Mouse (Mus musculus) stomach, embryonic 16.5 days (tissue): ENCODE data around the gene Apba1. TPM values are rescaled to one million over a fixed set of nuclear protein-coding genes. Genes with fewer than 3 reads are reported as not detected.
A peak's percentile ranks its signal among the peaks of the same experiment; 100 is the strongest.

Source experiments
- ATAC-seq: fragments of 200-750 bp; cut with Nextera tagmentation; 2 replicates; pipeline ENCODE4 v1.8.0; 2017; ENCODE audit warnings: moderate number of reproducible peaks, moderate TSS enrichment; ENCODE audit not compliant: insufficient read depth, low FRiP score
- H3K27ac ChIP-seq: fragments of 300-500 bp; sonication (generic); 2 replicates; pipeline ENCODE4 v1.5.1; 2014; ENCODE audit warnings: low read length
- H3K27me3 ChIP-seq: fragments of 300-500 bp; sonication (generic); 2 replicates; pipeline ENCODE4 v1.6.1; 2014; ENCODE audit warnings: low read length, control low read depth, mixed read lengths; ENCODE audit not compliant: control insufficient read depth, insufficient read depth
- H3K36me3 ChIP-seq: fragments of 300-500 bp; sonication (generic); 2 replicates; pipeline ENCODE4 v1.6.1; 2014; ENCODE audit warnings: low read length; ENCODE audit not compliant: control insufficient read depth, insufficient read depth
- H3K4me1 ChIP-seq: fragments of 300-500 bp; sonication (generic); 2 replicates; pipeline ENCODE4 v1.6.1; 2014; ENCODE audit warnings: low read length, control low read depth, mixed read lengths; ENCODE audit not compliant: control insufficient read depth, insufficient read depth
- H3K4me2 ChIP-seq: fragments of 300-500 bp; sonication (generic); 2 replicates; pipeline ENCODE4 v1.6.1; 2014; ENCODE audit warnings: low read depth, low read length, mixed read lengths
- H3K4me3 ChIP-seq: fragments of 300-500 bp; sonication (generic); replicated peaks from 2 replicates; pipeline ENCODE4 v1.5.1; 2014; ENCODE audit warnings: mild to moderate bottlenecking, low read length
- H3K9ac ChIP-seq: fragments of 300-500 bp; sonication (generic); 2 replicates; pipeline ENCODE4 v1.6.1; 2014; ENCODE audit warnings: low read length
- H3K9me3 ChIP-seq: fragments of 300-500 bp; sonication (generic); replicated peaks from 2 replicates; pipeline ENCODE4 v1.6.1; 2016; ENCODE audit warnings: low read length, control low read depth; ENCODE audit not compliant: control insufficient read depth
- WGBS: fragments of 180-500 bp; shearing (Covaris S2); extraction: QIAGEN DNeasy Blood & Tissue Kit; methylation state at CpG from one replicate; pipeline ENCODE4 v1.1.7; 2014; 5-methylcytosine and 5-hydroxymethylcytosine counted together
- polyA plus RNA-seq: library from polyadenylated mRNA; unstranded; fragments of >200 nt; fragmentation: Nextera tagmentation; extraction: Ambion mirVana; gene quantifications from 2 replicates; pipeline ENCODE4 v1.2.1, GENCODE M21; 2015

The Apba1 gene
- polyA plus RNA-seq, 1 experiment from 2014 or later, result 0.40 TPM

DNA sequence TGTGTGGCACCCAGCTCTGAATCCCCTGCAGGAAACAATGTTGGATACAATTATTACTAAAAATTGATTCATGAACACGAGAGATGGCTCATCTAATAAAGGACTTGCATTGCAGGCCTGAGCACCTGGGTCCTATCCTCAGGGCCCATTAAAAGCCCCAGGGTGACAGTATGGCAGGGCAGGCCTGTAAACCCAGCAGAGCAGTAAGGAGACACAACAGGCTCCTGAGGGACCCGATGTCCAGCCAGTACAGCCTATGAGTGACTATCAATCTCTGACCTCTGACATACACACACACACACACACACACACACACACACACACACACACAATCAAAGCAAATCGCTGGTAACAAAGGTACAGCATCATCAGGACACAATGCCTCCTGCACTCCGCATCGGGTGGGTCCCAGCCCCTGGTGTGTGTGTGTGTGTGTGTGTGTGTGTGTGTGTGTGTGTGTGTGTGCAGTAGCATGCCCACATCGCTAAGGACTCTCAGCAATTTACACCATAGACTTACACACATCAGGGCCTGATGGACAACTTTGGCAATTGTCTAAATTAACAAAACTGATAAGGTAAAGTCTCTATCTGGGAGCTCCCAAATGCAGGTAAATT lies 202.3 kb downstream of the Apba1 start:
- Histone ChIP-seq H3K4me3 (no peak overlapping the region), H3K27ac (no peak overlapping the region), H3K9ac (no peak overlapping the region), H3K4me2 (no peak overlapping the region), H3K27me3 (no peaks in the 10 kb centered on the region), H3K36me3 (no peaks in the 10 kb centered on the region), H3K9me3 (no peaks in the 10 kb centered on the region), H3K4me1 (no peaks in the 10 kb centered on the region)
- ATAC-seq, result no peak
- WGBS, result 73% methylated on average over 6 of the region's 6 CpGs

DNA sequence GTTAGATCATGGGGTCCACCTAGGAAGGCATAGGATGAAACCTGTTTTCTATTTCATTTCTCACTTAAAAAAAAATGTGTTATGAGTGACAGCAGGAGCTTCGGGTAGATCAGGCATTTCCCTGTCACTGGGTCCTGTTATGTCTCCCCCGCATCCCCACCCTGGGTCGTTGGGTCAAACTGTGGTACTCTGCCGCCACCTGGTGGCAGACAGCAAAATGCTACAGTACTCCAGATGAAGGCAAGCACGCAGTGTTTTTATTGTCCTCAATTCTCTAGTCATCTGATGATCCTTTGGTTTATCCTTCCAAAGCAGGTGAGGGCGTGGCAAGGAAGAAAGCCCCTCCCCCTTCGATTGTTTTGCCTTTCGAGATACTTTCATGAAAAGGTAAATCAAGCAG lies 202.8 kb downstream of the Apba1 start:
- no peak overlapping the region for H3K27ac ChIP-seq
- H3K4me1 ChIP-seq, result 0 out of 2 replicates have a peak, but pooled peaks cover 2% of the 10 kb centered on the region
- no peak overlapping the region for H3K4me2 ChIP-seq
- H3K9ac ChIP-seq, result no peak overlapping the region
- no peaks in the 10 kb centered on the region for H3K27me3 ChIP-seq
- WGBS, result 1% methylated on average over 8 of the region's 8 CpGs
- no peaks in the 10 kb centered on the region for H3K36me3 ChIP-seq
- no peak overlapping the region for H3K4me3 ChIP-seq
- ATAC-seq, result 0 out of 2 replicates have a peak, but pooled peaks have one; percentile 38
- H3K9me3 ChIP-seq, result no peaks in the 10 kb centered on the region

GRCm38 (mm10) chr19:23964401-23964910 lies 205.8 kb downstream of the Apba1 start:
- WGBS, result 69% methylated on average over 10 of the region's 10 CpGs
- H3K4me3 ChIP-seq, result no peak overlapping the region
- ATAC-seq, result no peak
- no peak overlapping the region for H3K4me2 ChIP-seq
- no peaks in the 10 kb centered on the region for H3K36me3 ChIP-seq
- H3K4me1 ChIP-seq, result peaks cover 13% of the 10 kb centered on the region
- H3K27me3 ChIP-seq, result no peaks in the 10 kb centered on the region
- no peak overlapping the region for H3K27ac ChIP-seq
- H3K9me3 ChIP-seq, result no peaks in the 10 kb centered on the region
- H3K9ac ChIP-seq, result no peak overlapping the region

DNA sequence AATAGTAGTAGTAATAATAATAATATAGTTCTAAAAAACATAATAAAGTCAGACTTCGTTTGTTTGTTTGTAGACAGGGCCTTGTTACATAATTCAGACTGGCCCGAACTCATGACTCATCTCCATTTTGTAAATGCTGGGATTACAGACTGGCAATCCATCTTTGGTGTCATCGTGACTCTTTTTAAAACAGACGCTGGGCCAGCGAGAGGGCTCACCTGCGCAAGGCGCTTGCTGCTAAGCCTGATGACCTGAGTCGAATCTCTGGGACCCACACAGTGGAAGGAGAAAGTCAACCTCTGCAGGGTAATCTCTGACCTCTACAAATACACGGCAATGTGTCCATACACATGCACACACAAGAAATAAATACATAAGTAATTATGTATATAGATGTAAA lies 207.7 kb downstream of the Apba1 start:
- no peaks in the 10 kb centered on the region for H3K27me3 ChIP-seq
- 78% methylated on average over 9 of the region's 9 CpGs for WGBS
- ATAC-seq, result no peak

GRCm38 (mm10) chr19:23967156-23967555 lies 208.5 kb downstream of the Apba1 start:
- ATAC-seq, result peak; percentile 77; the same call in 1 of the 2 replicates
- Histone ChIP-seq H3K4me1 (peaks cover 13% of the 10 kb centered on the region), H3K4me2 (no peak overlapping the region), H3K9me3 (no peaks in the 10 kb centered on the region), H3K27ac (peak overlapping the region; percentile 64), H3K36me3 (no peaks in the 10 kb centered on the region), H3K27me3 (no peaks in the 10 kb centered on the region), H3K9ac (no peak overlapping the region), H3K4me3 (no peak overlapping the region)
- WGBS, result 15% methylated on average over 2 of the region's 2 CpGs

More for the DNA sequence above, 207.7 kb downstream of the Apba1 start:
- peak overlapping the region; percentile 50; the same call in 1 of the 2 replicates for H3K27ac ChIP-seq
- no peak overlapping the region for H3K4me3 ChIP-seq
- H3K36me3 ChIP-seq, result no peaks in the 10 kb centered on the region
- no peak overlapping the region for H3K4me2 ChIP-seq
- no peaks in the 10 kb centered on the region for H3K9me3 ChIP-seq
- H3K4me1 ChIP-seq, result peaks cover 13% of the 10 kb centered on the region
- H3K9ac ChIP-seq, result no peak overlapping the region

- Histone ChIP-seq H3K4me1 (peaks cover 18% of the 10 kb centered on the region), H3K27ac (0 out of 2 replicates have a peak overlapping the region, but pooled peaks have one; percentile 11)
These were observed 209.6 kb downstream of the Apba1 start for GRCm38 (mm10) chr19:23968125-23968861.

DNA sequence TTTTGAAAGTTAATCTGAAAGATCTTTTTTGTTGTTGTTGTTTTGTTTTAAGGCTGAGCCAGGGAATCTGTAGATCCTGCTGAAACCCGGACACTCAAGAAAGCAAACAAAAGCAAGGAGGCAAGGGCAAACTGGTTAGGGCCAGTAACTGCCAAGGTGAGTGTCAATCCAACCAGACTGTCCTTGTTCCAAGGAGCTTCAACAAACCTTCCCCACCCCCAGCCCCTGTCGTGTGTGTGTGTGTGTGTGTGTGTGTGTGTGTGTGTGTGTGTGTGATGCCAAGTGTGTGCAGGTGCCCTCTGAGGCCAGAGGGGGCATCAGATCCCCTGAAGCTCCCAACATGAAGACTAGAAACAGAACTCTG lies 210.2 kb downstream of the Apba1 start:
- no peak for ATAC-seq
- Histone ChIP-seq H3K36me3 (no peaks in the 10 kb centered on the region), H3K4me1 (peaks cover 20% of the 10 kb centered on the region), H3K9ac (no peak overlapping the region), H3K4me3 (no peak overlapping the region), H3K9me3 (no peaks in the 10 kb centered on the region), H3K4me2 (no peak overlapping the region), H3K27me3 (no peaks in the 10 kb centered on the region), H3K27ac (no peak overlapping the region)
- WGBS, result 70% methylated on average over 2 of the region's 2 CpGs

More at GRCm38 (mm10) chr19:23968125-23968861, 209.6 kb downstream of the Apba1 start:
- Histone ChIP-seq H3K27me3 (no peaks in the 10 kb centered on the region), H3K4me2 (no peak overlapping the region), H3K9me3 (no peaks in the 10 kb centered on the region), H3K9ac (no peak overlapping the region), H3K4me3 (no peak overlapping the region), H3K36me3 (no peaks in the 10 kb centered on the region)
- no peak for ATAC-seq
- 53% methylated on average over 5 of the region's 5 CpGs for WGBS

GRCm38 (mm10) chr19:23970374-23970773 lies 211.7 kb downstream of the Apba1 start:
- Histone ChIP-seq H3K9me3 (no peaks in the 10 kb centered on the region), H3K9ac (no peak overlapping the region), H3K4me1 (peaks cover 20% of the 10 kb centered on the region), H3K27me3 (no peaks in the 10 kb centered on the region), H3K4me2 (no peak overlapping the region), H3K4me3 (no peak overlapping the region), H3K27ac (no peak overlapping the region), H3K36me3 (no peaks in the 10 kb centered on the region)
- 79% methylated on average over 3 of the region's 3 CpGs for WGBS
- no peak for ATAC-seq

DNA sequence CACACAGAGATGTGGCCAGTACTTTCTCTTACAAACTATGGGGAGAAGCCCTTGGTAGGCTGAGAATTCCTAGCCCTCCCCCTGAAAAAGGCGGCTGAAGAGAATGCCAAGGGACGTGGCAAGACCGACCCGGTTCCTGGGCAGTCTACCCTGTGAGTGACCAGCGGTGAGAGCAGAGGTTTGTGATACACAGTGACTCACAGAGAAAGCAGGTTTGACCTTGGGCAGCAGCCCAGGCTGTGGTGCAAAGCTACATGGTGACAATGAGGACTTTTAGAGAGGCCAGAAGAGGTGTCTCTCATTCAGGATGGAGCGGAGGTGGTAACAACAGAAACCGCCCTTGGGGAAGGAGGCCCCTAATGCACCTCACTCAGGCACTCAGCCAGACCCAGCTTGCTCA lies 212.7 kb downstream of the Apba1 start:
- 92% methylated on average over 7 of the region's 7 CpGs for WGBS
- no peak for ATAC-seq
- no peak overlapping the region for H3K4me2 ChIP-seq
- no peak overlapping the region for H3K27ac ChIP-seq
- peaks cover 19% of the 10 kb centered on the region for H3K4me1 ChIP-seq
- H3K36me3 ChIP-seq, result no peaks in the 10 kb centered on the region
- no peaks in the 10 kb centered on the region for H3K9me3 ChIP-seq
- no peak overlapping the region for H3K4me3 ChIP-seq
- H3K9ac ChIP-seq, result no peak overlapping the region
- H3K27me3 ChIP-seq, result no peaks in the 10 kb centered on the region
